Mouse (Mus musculus) thymus, postnatal 36 days (tissue): ENCODE results near the gene Emilin1.

Source experiments
- DNase-seq, 2 experiments: peaks; one replicate each; pipeline ENCODE4 v3.0.0; 2022; ENCODE audit warnings: mixed read lengths in 2 of 2

The Emilin1 gene

GRCm38 (mm10) chr5:30927945-30928529, 14.8 kb downstream of the Emilin1 start:
- no peak for DNase-seq

DNA sequence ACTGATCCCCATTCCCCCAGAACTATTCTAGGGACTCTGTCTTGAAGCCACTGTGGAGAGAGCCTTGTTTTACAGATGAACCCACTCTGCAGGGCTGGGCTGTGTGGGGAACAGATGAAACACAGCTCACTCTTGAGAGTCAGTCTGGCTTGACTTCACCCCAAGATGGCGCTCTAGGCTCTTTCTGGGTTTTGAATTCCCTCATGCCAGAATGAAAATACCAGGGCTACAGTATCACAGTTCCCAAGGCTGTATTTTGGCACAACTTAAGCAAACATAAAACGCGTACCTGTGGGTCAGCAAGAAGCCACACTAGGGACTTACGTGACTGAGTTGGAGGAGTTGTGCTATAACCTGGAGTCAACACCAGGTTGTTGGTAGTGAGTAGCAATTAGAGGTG, 16.9 kb downstream of the Emilin1 start:
- peak; percentile 43 to 49 for DNase-seq

GRCm38 (mm10) chr5:30930846-30931245, 17.6 kb downstream of the Emilin1 start:
- DNase-seq: no peak

DNA sequence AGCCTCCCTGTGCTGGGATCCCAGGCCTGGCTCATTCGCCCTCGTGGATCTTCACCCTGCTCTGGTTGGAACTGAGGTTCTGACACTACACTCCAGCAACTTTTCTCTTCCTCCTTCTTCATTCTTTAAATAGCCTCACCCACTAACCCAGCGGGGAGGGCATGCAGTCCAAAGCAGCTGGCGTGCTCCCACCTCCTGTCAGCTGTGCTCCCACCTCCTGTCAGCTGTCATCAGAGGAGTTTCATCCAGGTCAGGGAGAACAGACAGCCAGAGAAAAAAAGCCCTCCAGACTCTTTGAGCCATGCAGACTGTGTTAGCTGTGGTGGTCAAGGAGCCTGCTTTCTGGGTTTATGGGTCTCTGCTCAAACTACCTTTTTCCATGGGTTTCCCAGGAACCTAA, 18.2 kb downstream of the Emilin1 start:
- DNase-seq: no peak

DNA sequence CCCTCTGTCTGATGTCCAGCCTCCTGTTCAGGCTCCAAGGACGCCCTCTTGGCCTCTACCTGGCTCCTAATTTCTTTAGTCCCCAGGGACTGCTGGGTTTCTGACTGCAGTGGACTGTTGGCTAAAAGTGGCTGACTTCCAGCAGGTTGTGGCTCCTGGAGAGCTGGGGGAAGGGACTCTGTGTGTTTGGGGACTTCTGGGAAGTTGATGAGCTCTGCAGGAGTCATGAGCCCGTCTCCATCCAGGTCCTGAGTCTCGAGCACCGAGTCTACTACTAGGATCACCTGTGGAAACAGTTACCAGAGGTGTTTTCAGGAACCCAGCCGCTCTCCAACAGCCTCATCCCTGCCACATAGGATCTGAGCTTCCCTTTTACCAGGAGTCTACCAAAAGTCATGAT, 20.5 kb downstream of the Emilin1 start:
- no peak for DNase-seq

GRCm38 (mm10) chr5:30934725-30935461, 21.7 kb downstream of the Emilin1 start:
- no peak for DNase-seq

DNA sequence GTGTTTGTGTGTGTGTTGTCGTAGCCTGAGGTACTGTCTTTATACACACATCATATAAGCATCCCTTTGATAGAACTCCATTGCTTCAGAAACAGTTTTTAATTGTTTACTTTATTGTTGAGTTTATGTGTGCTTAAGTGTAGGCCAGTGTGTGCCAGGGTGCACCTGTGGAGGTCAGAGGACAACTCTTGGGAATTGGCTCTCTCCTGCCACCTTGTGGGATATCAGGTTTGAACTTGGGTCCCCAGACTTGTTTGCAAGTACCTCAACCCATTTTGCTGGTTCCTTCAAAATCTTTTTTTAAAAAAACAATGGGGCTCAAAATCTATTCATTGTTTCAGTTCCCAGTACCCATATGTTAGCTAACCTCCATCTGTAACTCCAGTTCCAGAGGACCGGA, 29.8 kb downstream of the Emilin1 start:
- DNase-seq: no peak

DNA sequence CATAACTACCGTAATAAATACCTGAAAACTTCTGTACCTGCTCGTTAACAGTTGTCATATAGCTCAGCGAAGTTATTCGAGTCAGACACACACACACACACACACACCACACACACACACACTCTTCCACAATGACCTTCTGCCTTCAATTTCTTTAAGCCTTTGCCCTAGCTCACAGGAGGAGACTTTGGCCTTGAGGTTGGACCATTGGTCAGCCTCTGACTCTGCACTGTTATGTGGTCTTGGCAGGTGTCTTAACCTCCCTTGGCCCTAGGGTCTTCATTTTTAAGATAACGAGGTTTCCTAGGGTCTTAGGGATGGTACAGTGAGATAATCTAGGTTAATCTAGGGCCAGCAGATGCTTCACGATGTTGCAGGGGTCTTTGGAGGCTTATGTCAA, 31.1 kb downstream of the Emilin1 start:
- DNase-seq: no peak

DNA sequence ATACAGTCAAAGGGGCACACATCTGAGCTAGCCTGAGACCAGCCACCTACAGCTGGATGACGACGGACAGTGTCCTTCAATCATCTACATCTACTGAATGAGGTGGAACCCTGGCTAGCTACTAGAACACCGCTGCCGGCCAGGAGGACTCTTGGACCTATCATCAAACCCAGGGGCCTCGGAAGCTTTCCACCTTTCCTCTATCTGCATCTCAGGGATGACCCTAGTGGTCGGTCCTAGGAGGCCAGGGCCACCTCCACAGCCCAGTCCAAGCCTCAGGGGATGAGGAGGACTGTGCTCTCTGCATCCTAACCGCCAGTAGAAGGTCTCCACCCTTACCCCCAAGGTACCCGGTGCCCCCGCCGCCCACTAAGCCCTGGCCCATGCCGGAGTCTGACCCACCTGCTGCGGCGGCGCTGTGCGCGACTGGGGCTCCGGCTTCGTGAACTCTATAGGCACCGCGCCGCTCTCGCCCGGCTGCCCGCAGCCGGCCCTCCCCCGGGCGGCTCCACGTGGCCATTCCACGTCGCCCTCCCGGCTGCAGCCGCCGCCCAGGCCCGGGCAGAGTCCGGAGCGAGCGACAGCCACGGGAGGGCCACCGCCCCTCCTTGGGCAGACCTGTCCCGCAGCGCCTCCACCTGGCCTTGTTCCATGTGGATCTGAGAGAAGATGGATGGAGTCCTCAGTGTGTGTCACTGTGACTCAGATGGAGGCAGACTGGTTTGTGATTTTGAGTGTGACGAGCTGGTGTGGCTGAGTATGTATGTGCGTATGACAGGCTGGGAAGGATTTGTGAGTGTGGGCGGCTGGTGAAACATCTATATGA, 32.0 kb downstream of the Emilin1 start, which contains the start of gene Cgref1:
TSS of gene Cgref1 (minus strand) at position 636 of the 826 bp plus-strand sequence.
- DNase-seq: peak; percentile 24 to 36

- DNase-seq: no peak
Observed at GRCm38 (mm10) chr5:30948620-30949019, 35.4 kb downstream of the Emilin1 start.

DNA sequence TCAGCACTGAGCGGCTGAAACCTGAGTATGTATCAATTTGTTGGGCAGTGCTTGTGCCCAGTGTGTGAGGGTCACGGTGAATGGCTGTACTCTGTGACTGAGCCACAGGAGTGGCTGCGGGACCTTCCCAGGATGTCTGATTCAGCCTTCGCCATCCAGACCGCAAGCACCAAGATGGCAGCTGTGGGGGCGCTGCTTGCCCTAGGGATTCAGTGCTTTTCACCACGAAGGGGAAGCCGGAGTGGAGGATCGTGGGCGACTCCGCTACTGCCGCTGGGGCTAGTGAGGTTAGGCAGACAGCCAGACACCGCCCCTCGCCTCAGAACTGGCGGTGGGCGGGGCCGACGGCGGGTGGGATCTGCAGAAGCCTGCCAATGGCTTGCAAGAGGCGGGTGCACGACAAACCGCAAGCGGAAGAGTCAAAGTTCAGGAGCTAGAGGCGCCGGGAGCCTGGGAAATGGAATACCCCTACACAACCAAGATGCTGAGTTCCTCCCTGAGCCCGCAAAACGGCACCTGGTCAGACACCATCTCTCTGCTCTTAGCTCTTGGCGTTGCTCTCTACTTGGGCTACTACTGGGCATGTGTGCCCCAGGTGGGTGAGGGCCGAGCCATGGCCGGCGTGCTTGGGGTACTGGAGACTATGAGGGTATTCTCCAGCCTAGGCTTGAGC, 36.6 kb downstream of the Emilin1 start:
- peak; percentile 94 to 97 for DNase-seq

DNA sequence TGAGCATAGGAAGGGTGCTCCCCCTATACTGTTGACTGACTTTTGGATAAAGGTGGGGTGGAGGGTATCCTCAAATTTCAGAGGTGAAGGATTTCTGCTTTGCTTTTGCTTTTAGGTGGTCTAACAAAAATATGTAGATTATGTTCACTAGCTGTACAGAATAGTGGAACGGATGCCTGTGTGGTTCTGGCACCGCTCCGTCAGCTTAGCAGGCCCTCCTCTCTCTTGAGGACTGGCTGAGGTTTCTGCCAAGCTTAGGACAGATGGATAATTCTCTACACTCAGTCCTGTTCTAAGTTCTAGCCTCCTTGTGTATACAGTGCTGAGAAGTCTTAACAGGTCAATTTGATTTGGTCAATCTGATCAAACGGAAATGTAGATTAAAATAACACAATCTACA, 37.2 kb downstream of the Emilin1 start:
- no peak for DNase-seq

DNA sequence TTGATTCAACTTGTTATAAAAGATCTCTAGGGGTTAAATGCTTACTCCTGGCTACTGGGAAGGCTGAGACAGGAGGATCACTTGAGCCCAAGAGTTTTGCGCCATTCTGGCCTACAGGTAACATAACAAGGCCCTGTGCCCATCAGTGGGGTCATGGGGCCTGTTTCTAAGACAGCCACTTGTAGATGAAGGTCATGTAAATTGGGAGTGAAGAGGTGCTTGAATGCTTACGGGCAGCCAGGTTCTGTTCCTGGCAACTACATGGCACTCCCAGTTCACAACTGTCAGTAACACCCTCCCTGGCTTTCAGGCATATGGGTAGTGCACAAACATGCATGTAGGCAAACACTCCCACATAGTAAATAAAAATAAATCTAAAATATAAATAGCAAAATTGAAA, 37.7 kb downstream of the Emilin1 start:
- DNase-seq: no peak

GRCm38 (mm10) chr5:30951706-30952105, 38.5 kb downstream of the Emilin1 start:
- no peak for DNase-seq

- no peak for DNase-seq
Observed at GRCm38 (mm10) chr5:30952551-30952950, 39.3 kb downstream of the Emilin1 start.

- DNase-seq: no peak
Observed at GRCm38 (mm10) chr5:30954065-30954464, 40.9 kb downstream of the Emilin1 start.

DNA sequence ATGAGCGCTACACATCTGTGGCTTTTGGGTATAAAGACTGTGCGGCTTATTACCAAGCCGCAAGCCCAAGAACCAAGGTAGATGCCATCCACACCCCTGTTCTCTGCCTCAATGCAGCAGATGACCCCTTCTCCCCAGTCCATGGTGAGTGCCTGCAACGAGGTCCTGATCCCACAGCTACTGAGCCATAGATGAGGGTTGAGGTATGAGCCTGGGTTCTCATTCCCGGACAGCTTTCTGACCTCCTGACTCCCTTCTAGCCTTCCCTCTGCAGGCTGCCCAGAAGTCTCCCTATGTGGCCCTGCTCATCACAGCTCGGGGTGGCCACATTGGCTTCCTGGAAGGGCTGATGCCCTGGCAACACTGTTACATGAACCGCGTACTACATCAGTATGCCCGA, 41.4 kb downstream of the Emilin1 start:
- no peak for DNase-seq

DNA sequence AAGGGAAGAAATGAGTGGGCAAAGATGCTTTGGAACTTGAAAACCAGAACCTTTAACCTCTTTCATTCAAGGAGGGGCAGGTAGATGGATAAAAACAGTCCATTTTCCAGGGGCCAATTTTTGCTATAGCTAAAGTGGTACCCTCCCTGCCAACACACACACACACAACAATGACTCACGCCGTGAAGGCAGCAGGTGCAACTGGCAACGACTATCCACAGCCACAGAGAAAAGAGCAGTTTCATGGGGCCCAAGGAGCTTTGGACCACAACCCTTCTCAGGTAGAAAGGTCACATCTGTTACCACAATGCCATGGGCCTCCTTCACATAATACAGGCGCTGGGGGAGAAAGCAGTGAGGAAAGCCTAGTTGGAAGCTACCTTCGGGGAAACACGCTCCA, 42.5 kb downstream of the Emilin1 start:
- no peak for DNase-seq

DNA sequence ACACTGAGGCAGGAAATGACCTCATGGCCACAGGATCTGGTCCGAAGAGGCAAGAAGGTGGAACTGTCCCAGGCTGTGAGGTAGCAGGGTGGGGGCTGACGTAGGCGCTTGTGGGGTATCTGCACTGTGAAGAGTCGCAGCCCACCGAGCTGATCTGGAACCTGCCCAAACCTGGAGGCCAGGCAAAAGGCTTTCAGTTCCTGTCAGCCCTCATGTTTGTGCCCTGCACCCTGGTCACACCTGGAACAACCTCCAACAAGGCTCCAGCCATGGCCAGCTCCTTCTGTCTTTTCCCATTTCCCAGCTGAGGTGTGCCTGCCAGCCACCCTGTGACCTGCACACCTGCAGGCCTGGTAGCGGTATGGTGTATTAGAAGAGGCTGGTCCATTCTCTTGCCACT, 44.7 kb downstream of the Emilin1 start:
- DNase-seq: no peak

DNA sequence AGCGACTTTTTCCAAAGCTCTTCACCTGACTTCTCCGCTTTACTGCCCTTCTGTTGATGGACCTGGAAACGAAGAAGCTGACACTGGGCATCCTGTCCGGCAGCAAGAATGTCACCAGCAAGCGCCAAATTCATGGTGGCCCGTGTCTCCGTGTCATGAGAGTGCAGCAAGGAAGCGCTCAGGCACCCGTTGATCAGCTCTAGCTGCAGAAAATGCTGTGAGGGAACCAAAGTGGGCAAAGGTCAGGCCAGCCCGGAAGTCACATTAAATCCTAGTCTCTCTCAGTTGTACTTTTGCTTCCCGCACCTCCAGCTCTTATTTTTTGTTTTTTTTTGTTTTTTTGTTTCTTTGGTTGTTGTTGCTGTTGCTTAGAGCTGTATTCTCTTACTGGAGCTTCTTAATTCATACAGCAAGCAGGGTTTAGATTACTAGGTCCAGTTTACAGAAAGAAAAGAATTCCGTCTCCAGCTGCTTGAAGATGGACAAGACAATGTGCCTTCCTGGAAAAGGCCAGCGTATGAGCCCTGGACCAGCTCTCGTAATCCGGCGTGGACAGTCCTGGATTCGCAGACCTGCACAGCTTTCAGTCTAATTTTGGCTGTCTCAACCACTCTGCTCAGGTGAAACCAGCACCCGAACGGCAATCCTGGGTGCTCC, 46.1 kb downstream of the Emilin1 start:
- no peak for DNase-seq

GRCm38 (mm10) chr5:30959966-30960501, 46.8 kb downstream of the Emilin1 start, which contains the start of gene Preb:
Gene Preb, minus strand, starts transcription at chr5:30960361.
- peak; percentile 98 for DNase-seq

DNA sequence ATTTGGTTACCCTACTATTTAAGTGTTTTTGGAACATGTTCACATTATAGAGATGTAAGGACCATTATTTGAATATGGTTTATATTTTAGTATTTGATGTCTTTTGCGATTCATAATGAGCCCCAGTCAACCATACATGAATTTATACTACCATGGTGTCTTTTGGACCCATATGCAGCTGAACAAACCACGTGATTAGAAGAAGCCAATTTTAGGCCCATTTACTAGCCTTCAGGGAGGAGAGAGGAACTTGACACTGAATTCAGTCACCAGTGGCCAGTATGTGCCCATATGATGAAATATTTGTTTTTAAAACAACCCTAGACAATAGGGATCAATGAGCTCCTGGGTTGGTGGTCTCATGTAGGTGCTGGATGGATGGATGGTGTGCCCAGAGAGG, 47.6 kb downstream of the Emilin1 start:
- DNase-seq: no peak
